Mouse (Mus musculus) cerebellum, adult 2 months (tissue): ENCODE data around the gene Terf2ip.

Experiments used
- CTCF ChIP-seq: fragments of 200-500 bp; IDR thresholded peaks from 2 replicates; pipeline ENCODE4 v1.5.1; 2011; ENCODE audit warnings: low read depth, mild to moderate bottlenecking, control low read depth, low read length, moderate library complexity, borderline replicate concordance; ENCODE audit not compliant: insufficient read depth
- POLR2A ChIP-seq: fragments of 200-500 bp; IDR thresholded peaks from 2 replicates; pipeline ENCODE4 v1.6.1; 2011; ENCODE audit warnings: low read length, control low read depth, borderline replicate concordance; ENCODE audit not compliant: insufficient read depth

GRCm38 (mm10) chr8:111963546-111963945 lies 47.7 kb upstream of the Terf2ip start:
- TF ChIP-seq POLR2A (no peak), CTCF (no peak)
